Mouse (Mus musculus) forebrain, embryonic 10.5 days (tissue): ENCODE data around the gene Cyp2d10. TPM values are rescaled to one million over a fixed set of nuclear protein-coding genes. Genes with fewer than 3 reads are reported as not detected.

Experiments used
- DNase-seq: peaks from one replicate; pipeline ENCODE4 v3.0.0-alpha.2; 2017; ENCODE audit warnings: low spot score; ENCODE audit errors: extremely low spot score
- H3K27ac ChIP-seq: fragments of 300-500 bp; sonication (generic); 2 replicates; pipeline ENCODE4 v1.5.1; 2016; ENCODE audit warnings: mild to moderate bottlenecking
- H3K27me3 ChIP-seq: fragments of 300-500 bp; sonication (generic); 2 replicates; pipeline ENCODE4 v1.6.1; 2016; ENCODE audit warnings: mild to moderate bottlenecking; ENCODE audit not compliant: poor library complexity, severe bottlenecking
- H3K36me3 ChIP-seq: fragments of 300-500 bp; sonication (generic); replicated peaks from 2 replicates; pipeline ENCODE4 v1.6.1; 2016; ENCODE audit warnings: mild to moderate bottlenecking, moderate library complexity
- H3K4me1 ChIP-seq: fragments of 300-500 bp; sonication (generic); 2 replicates; pipeline ENCODE4 v1.6.1; 2016
- H3K4me3 ChIP-seq: fragments of 300-500 bp; sonication (generic); 2 replicates; pipeline ENCODE4 v1.5.1; 2016; ENCODE audit warnings: mild to moderate bottlenecking, moderate library complexity
- H3K9me3 ChIP-seq: fragments of 300-500 bp; sonication (generic); 2 replicates; pipeline ENCODE4 v1.6.1; 2016; ENCODE audit warnings: mild to moderate bottlenecking, moderate library complexity
- WGBS: fragments of 180-500 bp; shearing (Covaris S2); methylation state at CpG from one replicate; pipeline ENCODE4 v1.1.7; 2016; 5-methylcytosine and 5-hydroxymethylcytosine counted together
- polyA plus RNA-seq: library from polyadenylated mRNA; unstranded; fragments of >200 nt; fragmentation: Nextera tagmentation; extraction: Ambion mirVana; gene quantifications from 2 replicates; pipeline ENCODE4 v1.2.1, GENCODE M21; 2016

Cyp2d10 gene
- polyA plus RNA-seq, 1 experiment from 2014 or later, result not detected

DNA sequence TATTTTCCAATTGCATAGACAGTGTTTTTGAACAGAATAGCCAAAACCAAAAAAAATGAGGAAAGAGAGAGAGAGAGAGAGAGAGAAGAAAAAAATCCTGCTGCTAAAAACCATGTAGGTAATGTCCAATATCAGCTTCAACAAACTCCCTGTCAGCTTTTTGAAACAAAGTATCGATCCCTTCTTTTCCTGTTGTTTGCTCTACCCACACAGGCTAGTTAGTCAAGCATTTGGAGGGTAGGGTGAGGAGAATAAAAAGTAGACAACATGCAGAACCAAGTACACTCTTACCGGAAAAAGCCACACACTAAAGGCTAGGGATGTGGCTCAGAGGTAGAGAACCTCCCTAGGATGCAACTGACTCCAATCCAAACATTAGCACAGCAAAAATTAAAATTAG is 21.3 kb downstream of the Cyp2d10 start:
- H3K4me1 ChIP-seq, result peaks cover 4% of the 10 kb centered on the region
- no peak overlapping the region for H3K27ac ChIP-seq
- no peaks in the 10 kb centered on the region for H3K36me3 ChIP-seq
- H3K4me3 ChIP-seq, result no peak overlapping the region
- 92% methylated on average over 2 of the region's 2 CpGs for WGBS
- no peaks in the 10 kb centered on the region for H3K27me3 ChIP-seq
- H3K9me3 ChIP-seq, result no peaks in the 10 kb centered on the region
- DNase-seq, result no peak

DNA sequence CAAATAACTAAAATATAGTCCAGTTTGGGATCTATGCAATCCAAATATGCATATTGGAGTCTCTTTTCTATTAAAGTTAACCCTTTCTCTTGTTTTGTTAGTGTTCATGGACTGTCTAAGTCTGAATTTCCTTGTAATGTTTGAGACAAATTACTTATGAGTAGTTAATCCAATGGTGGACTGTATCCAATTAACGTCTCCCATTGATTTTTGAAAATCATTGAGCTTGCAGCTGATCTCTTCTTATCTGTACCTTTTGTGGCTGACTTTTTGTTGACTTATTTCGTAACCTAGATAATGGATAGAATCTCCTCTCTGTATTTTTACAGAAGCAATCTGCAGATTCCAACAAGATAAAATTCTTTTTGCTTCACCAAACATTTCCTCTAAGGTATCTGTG is 24.6 kb downstream of the Cyp2d10 start:
- DNase-seq, result no peak
- Histone ChIP-seq H3K9me3 (no peaks in the 10 kb centered on the region), H3K4me1 (peaks cover 34% of the 10 kb centered on the region), H3K4me3 (no peak overlapping the region), H3K36me3 (no peaks in the 10 kb centered on the region), H3K27ac (no peak overlapping the region), H3K27me3 (no peaks in the 10 kb centered on the region)
- WGBS, result 96% methylated on average over 2 of the region's 2 CpGs

DNA sequence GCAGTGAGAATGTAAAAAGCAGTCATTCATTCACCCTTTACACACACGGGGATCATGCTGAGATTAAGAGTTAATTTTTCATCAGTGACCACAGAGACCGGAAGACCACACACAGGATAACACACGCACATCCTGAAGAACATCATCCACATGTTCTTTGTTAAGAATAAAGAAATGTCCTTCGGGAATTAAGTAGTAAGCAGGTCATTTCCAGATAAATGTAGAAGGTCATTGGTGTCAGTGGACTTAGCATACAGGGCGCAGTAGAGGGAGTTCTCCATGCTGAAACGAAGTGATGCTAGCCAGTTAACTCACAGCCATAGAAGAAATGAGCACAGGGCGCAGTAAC is 26.3 kb downstream of the Cyp2d10 start:
- Histone ChIP-seq H3K27ac (peak overlapping the region; percentile 85), H3K9me3 (no peaks in the 10 kb centered on the region), H3K27me3 (no peaks in the 10 kb centered on the region), H3K36me3 (no peaks in the 10 kb centered on the region), H3K4me3 (peak overlapping the region; percentile 56), H3K4me1 (peaks cover 50% of the 10 kb centered on the region)
- no peak for DNase-seq
- 39% methylated on average over 7 of the region's 7 CpGs for WGBS

DNA sequence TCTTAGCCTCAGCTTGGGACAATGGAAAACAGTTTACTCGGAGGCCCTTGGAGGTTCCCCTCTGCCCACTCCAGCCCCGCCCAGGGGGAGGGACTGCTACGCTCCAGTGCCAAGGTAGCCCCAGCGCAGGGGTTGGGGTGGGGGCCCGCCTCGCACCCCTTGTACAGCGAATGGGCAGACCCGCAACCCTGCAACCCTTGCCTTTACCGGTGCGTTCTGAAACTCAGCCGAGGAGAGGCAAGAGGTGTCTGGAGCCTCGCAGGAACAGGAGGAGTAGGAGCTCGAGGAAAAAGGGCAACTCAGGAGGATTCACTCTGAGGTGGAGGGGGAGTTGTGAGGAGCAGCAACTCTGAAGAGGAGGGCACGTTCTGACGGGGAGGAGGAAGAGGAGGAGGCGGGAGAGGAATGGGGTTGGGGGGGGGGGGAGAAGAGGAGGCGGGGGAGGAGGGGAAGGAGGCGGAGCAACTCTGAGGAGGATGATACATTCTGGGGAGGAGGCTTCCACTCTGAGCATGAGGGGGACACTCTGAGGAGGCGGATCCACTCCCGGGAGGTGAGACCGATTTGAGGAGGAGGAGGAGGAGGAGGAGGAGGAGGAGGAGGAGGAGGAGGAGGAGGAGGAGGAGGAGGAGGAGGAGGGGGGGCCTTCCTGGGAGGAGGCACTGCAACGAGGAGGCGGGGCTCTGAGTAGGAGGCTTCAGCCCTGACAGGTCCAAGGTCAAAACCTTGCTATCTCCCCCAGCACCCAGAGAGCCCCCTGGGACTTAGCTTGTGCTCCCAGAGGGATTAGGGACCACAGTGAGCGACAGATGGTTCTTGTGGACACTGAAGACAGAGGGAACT is 26.9 kb downstream of the Cyp2d10 start, which contains the start of gene Cyp2d22:
Cyp2d22 (minus strand) TSS at position 390 of the 843 bp plus-strand sequence.
- H3K27ac ChIP-seq, result peak within 1 kb of the TSS; percentile 85
- H3K4me1 ChIP-seq, result peaks cover 50% of the 10 kb centered on the region
- H3K36me3 ChIP-seq, result no peaks in the 10 kb centered on the region
- 4% methylated on average over 16 of the region's 24 CpGs for WGBS
- peak within 1 kb of the TSS; percentile 56 for H3K4me3 ChIP-seq
- H3K9me3 ChIP-seq, result no peaks in the 10 kb centered on the region
- peak; percentile 49 for DNase-seq
- no peaks in the 10 kb centered on the region for H3K27me3 ChIP-seq

DNA sequence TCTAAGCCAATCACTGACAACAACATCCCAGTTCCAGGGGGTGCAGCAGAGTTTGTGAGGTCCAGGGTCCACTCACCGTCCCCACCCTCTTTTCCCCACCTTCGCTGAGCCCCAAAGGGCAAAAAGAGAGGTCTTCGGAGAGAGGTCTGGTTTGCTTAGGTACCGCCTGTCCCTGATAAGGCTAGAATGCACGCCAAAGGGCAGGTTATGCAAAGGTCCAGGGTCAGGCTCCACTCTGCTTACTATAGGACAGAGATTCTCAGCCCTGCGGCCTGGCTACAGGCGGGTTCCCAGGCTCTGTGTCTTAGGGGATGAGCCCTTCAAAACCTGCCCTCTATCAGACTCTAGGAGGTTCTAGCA is 27.5 kb downstream of the Cyp2d10 start:
- WGBS, result 16% methylated on average over 7 of the region's 7 CpGs
- DNase-seq, result no peak
- H3K4me1 ChIP-seq, result peaks cover 50% of the 10 kb centered on the region

DNA sequence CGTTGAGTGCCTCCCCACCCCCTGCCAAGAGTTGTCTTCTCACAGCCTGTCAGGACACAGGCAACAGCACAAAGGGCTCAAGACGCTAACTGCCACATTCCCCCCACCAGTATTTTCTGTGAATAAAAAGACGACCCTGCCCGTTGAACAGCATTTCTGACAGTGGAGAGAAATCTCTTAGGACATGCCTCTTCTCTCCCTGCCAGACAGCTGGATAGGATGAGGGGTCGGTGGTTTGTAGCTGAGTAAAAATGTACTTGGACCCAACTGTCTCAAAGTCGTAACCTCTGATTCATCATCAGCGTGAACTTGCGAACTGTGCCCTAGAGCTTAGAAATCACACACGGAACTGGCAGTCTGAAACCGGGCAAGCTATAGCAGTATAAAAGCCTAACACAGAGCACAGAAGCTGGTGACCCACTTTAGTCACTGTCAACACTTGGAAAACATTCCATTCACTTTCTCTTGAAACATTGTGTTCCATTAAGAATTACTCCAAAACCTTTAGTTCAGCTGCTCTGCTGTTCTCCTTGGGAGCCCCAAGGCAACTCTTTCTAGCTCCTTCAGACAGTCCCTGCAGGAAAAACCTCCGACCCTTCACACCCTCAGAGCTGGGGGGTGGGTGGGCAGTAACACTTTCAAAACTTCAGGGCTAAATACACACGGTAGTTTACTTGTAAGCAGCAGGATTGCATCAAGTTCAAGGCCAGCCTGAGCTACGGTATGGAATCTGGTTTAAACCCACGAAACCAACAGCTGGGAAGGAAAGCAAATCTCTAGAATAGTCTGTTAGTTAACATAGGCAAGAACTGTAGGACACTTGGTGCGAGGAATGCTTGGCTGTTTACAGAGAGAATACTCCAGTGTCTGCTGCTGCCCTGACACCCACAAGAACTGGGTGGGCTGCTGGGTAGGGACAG is 28.5 kb downstream of the Cyp2d10 start:
- peaks cover 53% of the 10 kb centered on the region for H3K4me1 ChIP-seq
- WGBS, result 70% methylated on average over 15 of the region's 15 CpGs
- no peak overlapping the region for H3K27ac ChIP-seq
- H3K27me3 ChIP-seq, result no peaks in the 10 kb centered on the region
- DNase-seq, result no peak
- no peak overlapping the region for H3K4me3 ChIP-seq
- H3K9me3 ChIP-seq, result no peaks in the 10 kb centered on the region
- H3K36me3 ChIP-seq, result no peaks in the 10 kb centered on the region

More for the DNA sequence above, 27.5 kb downstream of the Cyp2d10 start:
- H3K9me3 ChIP-seq, result no peaks in the 10 kb centered on the region
- H3K27ac ChIP-seq, result peak overlapping the region; percentile 85
- no peaks in the 10 kb centered on the region for H3K27me3 ChIP-seq
- H3K4me3 ChIP-seq, result peak overlapping the region; percentile 56
- no peaks in the 10 kb centered on the region for H3K36me3 ChIP-seq

DNA sequence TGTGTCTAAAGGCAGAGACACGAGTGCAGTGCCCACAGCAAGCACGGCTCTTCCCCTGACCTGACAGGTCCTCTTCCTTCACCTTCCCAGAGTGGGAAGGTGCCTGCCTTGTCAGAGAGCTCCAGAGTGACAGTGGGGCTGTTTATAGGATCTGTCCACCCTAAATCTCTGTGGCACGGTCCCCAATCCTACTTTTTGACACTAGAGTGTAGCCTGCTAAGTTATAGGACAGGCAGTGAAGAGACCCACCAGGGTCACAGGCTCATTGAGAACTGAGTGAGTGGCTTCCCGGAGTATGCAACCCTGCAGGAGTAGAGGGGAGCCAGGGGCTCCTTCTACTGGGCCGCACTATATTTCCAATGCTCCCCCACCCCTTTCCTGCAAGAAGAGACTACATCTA is 29.3 kb downstream of the Cyp2d10 start:
- Histone ChIP-seq H3K9me3 (no peaks in the 10 kb centered on the region), H3K27ac (no peak overlapping the region), H3K36me3 (no peaks in the 10 kb centered on the region), H3K4me1 (peaks cover 53% of the 10 kb centered on the region), H3K4me3 (no peak overlapping the region), H3K27me3 (no peaks in the 10 kb centered on the region)
- WGBS, result 81% methylated on average over 5 of the region's 5 CpGs
- DNase-seq, result no peak

DNA sequence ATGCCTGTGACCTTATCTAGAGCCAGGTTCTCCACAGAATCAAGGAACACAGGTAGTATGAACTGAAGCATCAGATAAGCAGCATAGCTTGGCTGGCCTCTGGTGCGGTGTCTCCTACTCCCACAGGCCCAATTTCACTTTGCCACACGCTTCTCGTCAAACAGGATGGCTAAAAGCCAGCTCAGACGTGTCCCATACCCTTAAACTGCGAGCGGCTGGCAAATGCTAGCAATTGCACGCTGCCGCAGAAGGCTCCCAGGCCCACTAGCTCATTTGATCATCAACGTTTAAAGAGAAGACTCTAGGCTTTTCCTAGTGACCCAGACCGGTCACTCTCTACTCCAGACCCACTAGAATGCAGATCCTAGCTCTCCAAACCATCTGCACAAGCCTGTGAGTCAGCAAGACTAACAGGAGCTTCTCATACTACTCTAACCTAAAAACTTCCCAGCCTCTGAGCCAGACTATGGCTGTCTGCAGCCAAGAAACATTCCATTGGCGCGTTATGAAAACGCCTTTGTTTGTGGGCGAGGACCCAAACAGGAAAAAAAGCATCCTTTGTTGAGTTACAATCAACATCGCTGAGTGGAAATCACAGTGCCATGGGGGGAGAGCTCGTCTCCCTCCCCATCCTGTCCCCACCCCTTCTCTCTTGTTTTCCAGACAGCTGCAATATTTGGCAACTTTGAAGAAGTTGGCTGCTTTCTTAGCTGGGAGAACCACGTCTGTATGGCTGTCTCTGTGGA is 30.4 kb downstream of the Cyp2d10 start:
- Histone ChIP-seq H3K4me3 (no peak overlapping the region), H3K27me3 (no peaks in the 10 kb centered on the region), H3K27ac (peak overlapping the region; percentile 66), H3K9me3 (no peaks in the 10 kb centered on the region), H3K36me3 (no peaks in the 10 kb centered on the region), H3K4me1 (peaks cover 53% of the 10 kb centered on the region)
- WGBS, result 69% methylated on average over 17 of the region's 17 CpGs
- DNase-seq, result no peak

DNA sequence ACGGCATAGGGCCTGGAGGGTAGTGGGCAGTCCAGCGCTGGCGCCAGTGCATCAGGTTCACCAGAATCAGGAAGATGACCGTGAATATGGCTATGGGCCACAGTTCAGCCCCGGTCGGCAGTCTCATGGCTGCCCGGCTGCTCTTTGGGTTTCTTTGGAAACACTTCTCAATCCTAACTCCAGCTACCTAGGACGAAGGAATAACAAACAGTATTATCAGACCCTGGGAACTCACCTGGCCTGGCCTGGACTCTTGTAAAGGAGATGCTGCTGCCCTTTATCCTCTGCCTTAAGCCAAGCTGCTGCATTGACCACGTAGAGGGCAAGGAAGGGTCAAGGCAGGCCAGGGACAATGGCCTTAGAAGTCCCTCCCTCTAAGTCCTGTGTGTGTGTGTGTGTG is 31.1 kb downstream of the Cyp2d10 start:
- 88% methylated on average over 9 of the region's 9 CpGs for WGBS
- H3K4me3 ChIP-seq, result no peak overlapping the region
- H3K4me1 ChIP-seq, result peaks cover 50% of the 10 kb centered on the region
- DNase-seq, result no peak
- no peaks in the 10 kb centered on the region for H3K9me3 ChIP-seq
- H3K36me3 ChIP-seq, result no peaks in the 10 kb centered on the region
- H3K27ac ChIP-seq, result 0 out of 2 replicates have a peak overlapping the region, but pooled peaks have one; percentile 15
- no peaks in the 10 kb centered on the region for H3K27me3 ChIP-seq

DNA sequence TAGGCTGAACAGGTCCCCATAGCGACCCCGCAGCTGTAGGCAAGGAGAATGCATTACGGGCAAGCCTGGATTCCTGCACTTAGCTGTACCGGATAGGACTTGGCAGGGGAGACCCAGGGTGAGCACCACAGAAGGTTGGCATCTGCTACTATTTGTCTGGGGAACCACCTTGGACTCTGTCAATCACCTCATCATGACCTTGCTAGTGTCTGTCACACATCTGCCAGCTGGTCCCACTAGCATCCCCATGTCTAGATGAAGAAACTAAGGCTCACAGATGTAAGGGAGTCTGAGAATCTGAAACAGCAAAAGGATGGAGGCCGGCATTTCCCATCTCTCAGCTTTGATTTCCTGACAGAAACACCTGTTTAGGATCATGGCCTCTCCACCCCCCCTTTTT is 32.6 kb downstream of the Cyp2d10 start:
- H3K4me1 ChIP-seq, result peaks cover 36% of the 10 kb centered on the region
- H3K9me3 ChIP-seq, result no peaks in the 10 kb centered on the region
- WGBS, result 82% methylated on average over 5 of the region's 5 CpGs

DNA sequence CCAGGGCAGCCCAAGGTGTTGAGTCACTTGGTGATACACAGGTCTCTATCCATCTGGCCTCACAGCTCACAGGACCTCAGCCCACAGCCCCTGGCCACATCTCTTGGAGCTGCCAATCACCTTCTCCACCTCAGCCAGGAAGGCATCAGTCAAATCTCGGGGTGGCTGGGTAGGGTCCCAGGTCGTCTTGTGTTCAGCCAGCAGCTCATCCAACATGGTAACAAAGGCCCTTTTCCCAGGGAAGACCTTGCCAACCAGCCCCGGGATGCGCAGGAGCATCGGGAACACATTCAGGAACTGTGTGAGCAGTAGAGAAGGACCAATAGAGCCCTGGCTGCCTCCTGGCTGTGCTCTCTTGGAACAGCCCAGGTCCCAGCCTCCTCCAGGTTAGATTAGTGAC is 34.0 kb downstream of the Cyp2d10 start:
- H3K4me3 ChIP-seq, result no peak overlapping the region
- no peaks in the 10 kb centered on the region for H3K9me3 ChIP-seq
- H3K36me3 ChIP-seq, result no peaks in the 10 kb centered on the region
- DNase-seq, result no peak
- H3K27me3 ChIP-seq, result no peaks in the 10 kb centered on the region
- H3K4me1 ChIP-seq, result peaks cover 22% of the 10 kb centered on the region
- WGBS, result 90% methylated on average over 5 of the region's 5 CpGs
- no peak overlapping the region for H3K27ac ChIP-seq

More for the DNA sequence above, 32.6 kb downstream of the Cyp2d10 start:
- DNase-seq, result no peak
- H3K27ac ChIP-seq, result no peak overlapping the region
- no peaks in the 10 kb centered on the region for H3K36me3 ChIP-seq
- no peaks in the 10 kb centered on the region for H3K27me3 ChIP-seq
- H3K4me3 ChIP-seq, result no peak overlapping the region

DNA sequence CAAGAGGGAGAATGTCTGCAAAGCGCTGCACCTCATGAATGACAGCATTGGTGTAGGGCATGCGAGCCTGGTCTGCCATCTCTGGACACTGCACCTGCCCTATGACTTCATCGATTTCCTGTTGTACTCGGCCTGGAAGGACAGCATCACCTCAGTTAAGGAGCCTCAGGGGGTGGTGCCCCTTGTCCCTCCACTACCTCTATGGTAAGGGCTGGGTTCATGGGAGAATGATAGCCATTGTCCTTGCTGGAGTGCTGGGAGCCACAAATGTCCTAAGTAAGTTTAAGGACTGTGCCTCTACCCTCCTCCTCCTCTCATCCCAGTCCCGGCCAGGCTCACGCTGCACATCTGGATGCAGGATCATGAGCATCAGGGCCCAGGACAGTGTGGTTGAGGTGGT is 34.5 kb downstream of the Cyp2d10 start:
- Histone ChIP-seq H3K4me3 (no peak overlapping the region), H3K27ac (no peak overlapping the region), H3K36me3 (no peaks in the 10 kb centered on the region), H3K9me3 (no peaks in the 10 kb centered on the region), H3K4me1 (peaks cover 19% of the 10 kb centered on the region), H3K27me3 (no peaks in the 10 kb centered on the region)
- 90% methylated on average over 6 of the region's 6 CpGs for WGBS
- DNase-seq, result no peak
